Mouse (Mus musculus): ENCODE results near the gene Col16a1.

Col16a1 gene

DNA sequence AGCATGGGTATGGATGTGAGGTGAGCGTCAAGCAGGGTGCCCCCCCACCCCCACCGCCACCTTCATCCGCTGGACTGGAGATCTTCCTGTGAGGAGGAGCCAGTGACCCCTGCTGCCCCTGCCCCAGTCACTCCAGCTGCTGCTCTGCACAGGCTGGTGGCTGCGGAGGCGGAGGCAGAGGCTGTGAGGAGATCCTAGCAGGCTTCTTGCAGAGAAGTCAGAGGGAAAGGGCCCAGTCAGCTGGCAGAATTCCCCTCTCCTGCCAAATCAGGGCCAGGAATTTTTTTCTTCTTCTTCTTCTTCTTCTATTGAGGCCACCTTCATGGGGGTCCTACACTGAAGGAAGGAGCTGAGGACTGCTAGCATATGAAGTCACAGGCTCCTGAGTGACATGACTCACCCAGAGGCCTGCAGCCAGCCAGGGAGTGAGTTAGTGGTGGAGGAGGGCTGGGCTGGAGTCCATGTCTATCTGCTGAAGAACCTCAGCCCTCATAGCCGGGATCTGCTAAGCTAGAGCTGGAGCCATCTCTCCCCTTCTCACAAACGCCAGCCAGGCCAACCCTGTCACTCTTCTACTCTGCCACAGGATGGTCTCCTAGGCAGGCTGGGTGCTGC, 36.8 kb downstream of the Col16a1 start:
- peak; percentile 55 for DNase-seq (ENCODE audit: low spot score)

DNA sequence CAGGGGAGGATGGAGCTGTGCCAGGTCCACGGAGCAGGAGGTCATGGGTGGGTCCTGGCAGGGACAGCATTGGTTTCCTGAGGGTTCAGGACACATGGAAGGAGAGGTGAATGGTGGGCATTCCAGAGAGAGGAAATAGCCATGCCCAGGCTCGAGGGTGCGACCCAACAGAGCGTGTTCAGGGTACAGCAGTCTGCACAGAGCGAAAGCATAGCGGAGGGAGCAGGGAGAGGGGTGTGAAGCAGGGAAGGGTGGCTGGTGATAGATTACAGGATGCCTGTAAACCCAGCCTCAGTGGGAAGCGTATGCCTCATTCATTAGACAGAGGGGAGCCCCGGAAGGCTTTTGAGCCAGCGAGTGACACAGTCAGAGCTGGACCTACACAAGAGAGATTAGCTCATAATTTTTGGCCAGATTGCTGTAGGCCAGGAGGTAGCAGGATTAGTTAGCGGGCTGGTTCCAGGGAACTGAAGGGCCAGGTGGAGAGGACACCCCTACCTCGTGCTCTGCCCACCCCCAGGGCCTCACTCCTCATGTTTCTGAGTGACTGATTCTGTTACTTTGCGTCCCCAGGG, 37.7 kb downstream of the Col16a1 start:
- DNase-seq (ENCODE audit: low spot score) = no peak

DNA sequence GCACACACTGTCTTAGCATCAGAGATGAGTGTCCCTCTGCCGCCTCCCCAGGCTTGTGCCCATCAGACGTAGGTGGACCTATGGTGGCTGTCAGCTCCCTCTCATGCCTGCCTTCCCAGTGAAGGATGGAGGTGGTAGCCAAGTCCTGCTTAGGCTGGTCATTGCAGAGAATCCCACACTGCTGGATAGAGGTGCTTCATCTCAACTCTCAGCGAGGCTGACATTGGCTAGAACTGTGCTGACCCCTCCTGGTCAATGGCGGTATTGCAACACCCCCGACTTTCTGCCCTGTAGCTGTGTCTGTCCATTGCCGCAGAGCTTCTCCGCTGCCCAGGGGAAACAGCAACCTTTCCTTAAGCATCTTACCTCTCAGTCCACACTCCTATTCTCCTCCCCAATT, 39.7 kb downstream of the Col16a1 start:
- peak; percentile 81 for DNase-seq (ENCODE audit: low spot score)

DNA sequence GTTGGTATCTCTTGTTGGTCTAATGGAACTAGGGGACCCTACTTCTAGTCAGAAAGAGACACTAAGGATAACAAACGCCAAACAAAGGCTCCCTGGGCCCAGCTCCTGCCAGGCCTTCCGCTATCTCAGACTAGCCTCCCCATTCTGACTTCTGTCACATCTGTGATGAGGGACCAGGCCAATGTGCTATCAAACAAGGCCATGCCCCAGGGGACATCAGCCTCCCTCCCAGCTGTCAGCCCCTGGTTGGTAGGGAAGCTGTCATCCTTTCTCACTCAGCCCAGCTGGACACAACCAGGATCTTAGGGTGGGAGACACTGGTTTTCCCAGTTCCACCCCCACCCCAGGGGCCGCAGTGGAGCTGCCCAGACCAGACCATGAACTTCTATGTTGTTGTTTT, 47.5 kb downstream of the Col16a1 start:
- DNase-seq (ENCODE audit: low spot score) = no peak

DNA sequence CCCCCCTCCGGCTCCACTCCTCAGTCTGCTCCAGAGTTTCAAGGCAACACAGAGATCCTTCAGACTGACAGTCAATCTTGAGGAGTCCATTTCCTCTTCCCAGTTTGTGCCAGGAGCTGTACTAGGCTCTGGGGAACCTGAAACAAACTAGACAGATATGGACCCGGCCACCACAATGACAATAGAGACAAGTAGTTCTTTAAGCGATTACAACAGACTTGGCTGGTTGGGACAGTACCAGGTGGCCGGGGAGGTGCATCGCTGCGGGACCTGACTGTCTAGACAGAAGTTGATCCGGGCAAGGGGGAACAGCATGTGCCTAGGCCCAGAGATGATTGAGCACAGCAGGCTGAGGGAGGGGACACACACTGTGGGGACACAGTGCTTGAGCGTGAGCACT, 53.5 kb downstream of the Col16a1 start:
- DNase-seq (ENCODE audit: low spot score) = no peak

DNA sequence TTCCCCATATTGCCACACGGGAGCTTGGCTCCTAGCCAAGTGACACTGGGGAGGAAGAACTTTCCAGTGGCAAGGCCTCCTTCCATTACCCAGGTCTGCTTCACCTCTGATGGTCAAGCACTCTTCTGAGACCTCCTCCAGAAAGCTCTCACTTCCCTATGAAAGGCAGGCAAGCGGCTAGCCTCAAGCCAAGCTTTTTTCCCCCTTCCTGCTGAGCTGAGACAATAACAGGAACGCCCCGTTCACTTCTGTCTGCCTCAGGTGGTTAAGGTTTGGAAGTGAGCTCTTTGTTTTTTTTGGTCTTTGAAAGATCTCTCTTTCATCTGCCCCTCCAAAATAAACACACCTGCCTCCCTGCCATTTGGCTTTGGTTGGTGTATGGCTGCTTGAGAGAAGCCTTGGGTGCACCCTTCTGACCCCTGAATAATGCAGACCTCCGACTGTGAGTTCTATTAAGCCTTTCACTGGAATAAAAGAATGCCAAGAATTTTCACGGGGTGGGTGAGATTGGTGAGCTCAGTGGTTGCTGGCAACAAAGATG, 54.5 kb downstream of the Col16a1 start, which contains the start of gene Pef1:
Gene Pef1, plus strand, starts transcription at position 448 of the 541 bp plus-strand sequence.
- DNase-seq (ENCODE audit: low spot score) = no peak

DNA sequence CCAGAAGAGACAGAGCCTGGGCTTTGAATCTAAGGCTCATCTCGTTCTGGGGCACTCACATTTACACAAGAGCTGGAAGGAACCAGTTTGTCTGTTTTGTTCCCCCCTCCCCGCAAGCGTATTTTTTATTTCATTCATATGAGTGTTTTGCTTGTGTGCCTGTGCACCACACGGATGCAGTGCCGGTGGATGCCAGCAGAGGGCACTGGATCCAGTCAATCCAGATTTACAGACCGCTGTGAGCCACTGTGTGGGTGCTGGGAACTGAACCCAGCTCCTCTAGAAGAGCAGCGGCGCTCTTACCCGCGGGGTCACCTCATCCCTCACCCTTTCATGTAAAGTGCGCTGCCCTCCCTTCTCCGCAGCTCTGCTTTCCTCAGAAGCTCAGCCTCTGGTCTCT, 56.0 kb downstream of the Col16a1 start:
- DNase-seq (ENCODE audit: low spot score) = no peak

DNA sequence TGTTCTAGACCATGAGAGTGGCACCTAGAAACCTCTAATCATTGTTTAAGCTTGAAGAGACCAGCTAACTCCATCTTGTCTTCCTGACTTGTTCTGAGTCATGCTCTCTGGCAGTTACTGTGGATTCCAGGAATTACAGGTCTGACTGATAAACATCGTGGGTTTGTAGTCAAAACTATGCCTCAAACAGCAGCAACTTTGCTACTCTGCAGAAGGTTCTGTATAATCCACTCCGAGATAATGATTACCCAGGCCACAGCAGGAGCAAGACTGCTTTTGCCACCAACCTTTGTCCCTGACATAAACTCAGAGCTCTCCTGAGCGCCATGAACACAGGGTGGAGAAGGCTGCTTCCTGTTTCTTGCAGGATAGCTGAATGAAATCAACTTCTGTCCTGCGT, 56.9 kb downstream of the Col16a1 start:
- no peak for DNase-seq (ENCODE audit: low spot score)

DNA sequence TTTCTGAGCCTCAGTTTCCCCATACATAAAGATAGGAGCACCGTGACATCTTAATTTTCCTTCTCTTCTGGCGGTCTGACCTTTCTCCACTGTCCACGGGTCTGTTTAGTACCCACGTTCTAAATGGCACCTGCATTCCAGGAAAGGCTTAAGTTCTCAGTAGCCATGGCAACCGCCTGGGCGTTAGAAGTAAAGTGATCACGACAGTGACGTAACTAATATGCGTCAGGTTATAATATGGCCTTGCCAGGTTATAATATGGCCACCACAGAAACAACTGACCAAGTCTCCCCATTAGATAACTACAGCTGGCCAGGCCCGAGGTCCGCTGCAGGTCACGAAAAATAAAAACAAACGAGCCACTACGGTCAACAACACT, 59.4 kb downstream of the Col16a1 start:
- no peak for DNase-seq (ENCODE audit: low spot score)

DNA sequence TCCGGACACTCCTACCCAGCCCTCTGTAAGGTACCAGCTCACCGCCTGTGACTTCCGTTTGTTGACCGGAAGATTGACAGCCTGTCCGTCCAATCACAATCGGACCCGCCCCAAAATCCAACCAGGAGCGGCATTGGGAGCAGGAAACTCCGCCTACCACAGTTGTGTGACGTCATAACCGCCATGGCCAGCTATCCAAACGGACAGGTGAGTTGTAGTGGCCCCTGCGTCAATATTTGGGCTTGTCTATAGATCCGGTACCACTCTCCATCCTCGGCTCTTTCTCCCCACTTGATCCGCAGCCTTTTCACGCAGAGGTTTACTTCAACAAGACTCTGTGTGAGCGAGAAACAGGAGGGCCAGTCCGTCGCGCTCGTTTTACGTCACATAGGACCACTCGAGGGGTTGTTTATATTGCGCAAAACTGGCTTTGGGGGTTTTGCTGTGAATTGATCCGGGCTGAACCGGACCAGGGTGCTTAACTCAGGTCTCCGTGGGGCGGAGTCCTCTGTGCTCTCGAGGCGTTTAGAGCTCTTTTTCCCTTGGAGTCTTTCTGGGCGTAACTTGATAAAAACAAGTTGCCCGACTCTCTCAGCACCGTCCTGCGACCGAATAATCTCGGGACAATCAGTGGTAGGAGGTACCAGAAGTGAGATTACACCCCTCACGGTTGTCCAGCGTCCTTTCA, 59.9 kb downstream of the Col16a1 start:
- DNase-seq (ENCODE audit: low spot score) = peak; percentile 98

DNA sequence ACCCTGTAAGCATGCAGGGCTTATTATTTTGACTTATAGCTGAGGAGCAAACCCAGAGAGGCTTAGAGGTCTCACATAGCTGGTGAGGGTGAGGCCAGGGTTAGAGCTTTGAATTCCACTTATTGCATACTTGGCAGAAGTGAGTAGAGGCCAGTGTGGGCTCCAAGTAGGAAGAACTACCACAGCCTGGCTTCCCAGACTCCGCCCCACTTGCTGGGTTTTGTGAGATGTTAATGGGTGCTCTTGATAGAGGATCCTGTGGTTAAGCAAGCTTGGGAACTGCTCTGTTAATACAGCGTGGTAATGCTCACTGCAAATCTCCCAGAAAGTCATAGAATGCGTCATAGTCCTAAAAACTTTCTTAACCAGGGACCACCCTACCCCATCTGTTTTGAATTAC, 61.3 kb downstream of the Col16a1 start:
- DNase-seq (ENCODE audit: low spot score) = no peak

DNA sequence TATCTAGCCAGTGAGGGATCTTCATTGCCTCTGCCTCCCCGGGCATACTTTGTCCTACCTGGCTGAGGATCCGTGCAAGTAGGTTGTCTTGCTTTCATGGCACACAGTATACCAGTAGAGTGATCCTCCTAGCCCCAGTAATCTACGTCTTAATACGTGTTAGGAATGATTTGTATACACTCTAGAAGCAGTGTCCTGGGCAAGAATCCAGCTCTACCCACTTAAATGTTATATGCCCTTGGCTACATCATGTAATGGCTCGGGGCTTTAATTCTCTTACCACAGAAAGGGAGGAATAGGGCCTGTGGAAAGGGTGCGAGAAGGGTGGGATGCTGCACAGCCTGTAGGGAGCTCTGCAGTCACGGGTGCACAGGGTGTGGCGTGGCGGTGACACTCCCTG, 62.0 kb downstream of the Col16a1 start:
- peak; percentile 29 for DNase-seq (ENCODE audit: low spot score)

DNA sequence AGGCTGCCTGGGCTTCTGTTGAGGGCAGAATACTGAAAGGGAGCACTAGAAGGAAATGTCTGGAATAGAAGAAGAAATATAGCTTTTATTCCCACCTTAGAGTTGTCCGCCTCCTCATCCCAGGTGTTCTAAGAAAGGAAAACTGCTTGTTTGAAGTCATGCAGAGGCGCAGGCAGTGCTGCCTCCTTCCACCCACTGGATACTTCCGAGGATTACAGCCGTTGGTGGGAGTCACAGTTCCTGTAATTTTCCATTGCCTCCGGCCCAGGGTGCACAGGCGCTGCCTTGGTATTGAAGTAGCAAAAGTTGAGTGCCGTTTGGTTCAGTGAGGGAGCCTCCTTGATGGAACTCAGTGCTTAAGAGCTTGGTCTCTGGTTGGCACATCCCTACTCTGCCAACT, 62.5 kb downstream of the Col16a1 start:
- DNase-seq (ENCODE audit: low spot score) = peak; percentile 45

DNA sequence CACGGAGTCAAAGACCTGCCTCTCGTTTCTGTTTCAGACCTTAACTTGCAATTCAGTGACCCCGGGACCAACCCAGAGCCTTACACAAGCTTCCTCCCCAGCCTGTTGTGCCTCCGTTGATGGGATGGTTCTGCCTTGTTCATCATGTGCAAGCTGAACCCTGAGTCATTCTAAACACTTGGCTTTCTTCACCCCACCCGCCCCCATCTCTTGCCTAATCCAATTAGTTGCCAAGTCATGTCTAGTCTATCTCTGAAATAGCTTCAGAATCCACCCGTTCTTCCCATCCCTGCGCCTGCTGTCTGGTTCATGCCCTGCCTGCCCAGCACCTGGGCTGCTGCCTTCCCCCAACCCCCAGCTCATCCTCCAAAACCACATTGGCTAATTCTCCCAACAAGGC, 64.7 kb downstream of the Col16a1 start:
- DNase-seq (ENCODE audit: low spot score) = peak; percentile 66

DNA sequence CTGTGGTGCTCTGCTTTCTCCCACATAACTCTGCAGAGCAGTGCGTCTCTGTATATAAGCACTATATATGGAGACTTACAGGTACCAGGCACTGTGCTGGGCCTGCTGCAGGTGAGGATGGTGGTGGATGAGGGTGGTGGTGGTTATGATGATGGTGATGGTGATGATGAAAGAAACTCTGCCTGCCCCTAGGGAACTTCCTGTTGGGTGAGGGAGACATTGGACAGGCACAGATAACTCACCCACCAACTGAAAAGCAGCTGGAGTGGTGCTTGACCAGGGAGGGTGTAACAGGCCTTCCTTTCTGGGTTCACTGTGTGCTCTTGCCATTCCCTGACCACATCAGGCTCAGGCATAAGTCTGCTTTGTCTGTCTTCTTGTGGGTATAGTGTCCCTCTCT, 65.1 kb downstream of the Col16a1 start:
- DNase-seq (ENCODE audit: low spot score) = no peak

DNA sequence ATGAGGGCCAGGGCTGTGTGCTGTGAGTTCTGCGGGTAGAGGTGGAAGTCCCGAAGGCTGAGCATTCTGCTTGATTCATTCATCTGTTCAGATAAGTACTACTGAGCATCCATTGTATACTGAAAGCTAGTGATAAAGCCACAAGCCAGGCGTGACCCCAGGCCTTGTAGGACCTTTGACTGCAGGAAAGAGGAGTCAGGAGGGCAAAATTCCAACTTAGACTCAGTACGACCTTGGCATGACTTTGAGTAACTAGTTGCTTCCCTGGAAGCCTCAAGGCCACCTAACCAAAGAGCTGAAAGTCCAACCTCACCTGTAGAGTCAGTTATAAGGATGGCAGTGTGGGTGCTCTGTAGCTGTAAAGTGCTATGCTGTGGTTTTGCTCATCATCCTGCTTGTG, 73.1 kb downstream of the Col16a1 start:
- no peak for DNase-seq (ENCODE audit: low spot score)

DNA sequence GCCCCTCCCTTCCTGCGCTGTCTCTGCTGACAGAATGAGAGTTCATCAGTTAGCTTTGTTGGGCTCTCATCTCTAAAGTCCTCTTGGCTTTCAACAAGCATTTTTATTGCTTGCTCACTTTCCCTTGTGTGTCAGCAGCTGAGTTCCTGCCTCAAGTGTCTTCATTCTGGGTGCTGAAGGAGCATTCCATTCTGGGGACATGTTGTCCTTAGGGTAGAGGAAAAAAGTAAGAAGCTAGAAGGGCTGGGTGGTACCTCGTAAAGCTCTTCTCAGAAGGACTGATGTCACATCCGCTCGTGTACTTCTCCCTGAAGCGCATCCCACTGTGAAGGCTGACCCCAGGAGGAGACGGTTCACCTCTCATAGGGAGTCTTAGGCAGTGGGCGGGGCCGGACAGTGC, 73.9 kb downstream of the Col16a1 start:
- DNase-seq (ENCODE audit: low spot score) = no peak

DNA sequence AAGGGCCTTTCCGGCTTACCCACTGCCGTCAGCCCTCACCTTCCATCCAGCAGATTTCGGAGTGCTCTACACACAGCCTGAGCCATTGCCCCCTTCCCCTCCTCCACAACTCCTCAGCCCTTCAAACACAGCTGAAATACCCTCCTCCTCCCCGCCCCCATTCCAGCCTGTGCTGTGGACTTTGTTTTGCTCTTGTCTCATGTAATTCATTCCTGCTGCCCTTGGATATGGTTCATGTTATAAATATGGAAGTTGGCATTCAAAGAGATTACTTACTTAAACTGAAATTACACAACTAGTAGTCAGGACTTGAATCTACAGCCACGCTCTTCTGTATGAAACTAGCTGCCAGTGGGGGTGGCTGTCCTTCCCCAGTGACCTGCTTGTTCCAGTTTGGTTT, 75.4 kb downstream of the Col16a1 start:
- DNase-seq (ENCODE audit: low spot score) = no peak

DNA sequence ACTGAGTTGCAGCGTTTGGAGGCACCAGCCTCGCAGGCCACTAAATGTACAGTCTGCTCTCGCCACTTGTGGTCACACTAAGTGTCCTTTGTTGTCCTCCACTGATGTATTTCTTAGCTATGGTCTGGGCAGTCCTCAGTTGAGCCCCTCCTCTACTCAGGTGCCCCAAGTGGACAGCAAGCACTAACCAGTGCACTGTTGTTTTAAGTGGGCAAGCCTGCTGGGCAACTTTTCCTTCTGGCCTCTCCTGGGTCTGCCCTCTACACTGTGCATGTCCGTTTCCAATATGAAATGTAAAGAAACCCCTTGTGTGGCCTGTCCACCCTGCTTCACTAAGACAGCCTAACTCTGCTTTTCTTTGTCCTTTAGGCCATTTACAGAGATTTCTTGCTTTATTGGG, 76.5 kb downstream of the Col16a1 start:
- DNase-seq (ENCODE audit: low spot score) = no peak

DNA sequence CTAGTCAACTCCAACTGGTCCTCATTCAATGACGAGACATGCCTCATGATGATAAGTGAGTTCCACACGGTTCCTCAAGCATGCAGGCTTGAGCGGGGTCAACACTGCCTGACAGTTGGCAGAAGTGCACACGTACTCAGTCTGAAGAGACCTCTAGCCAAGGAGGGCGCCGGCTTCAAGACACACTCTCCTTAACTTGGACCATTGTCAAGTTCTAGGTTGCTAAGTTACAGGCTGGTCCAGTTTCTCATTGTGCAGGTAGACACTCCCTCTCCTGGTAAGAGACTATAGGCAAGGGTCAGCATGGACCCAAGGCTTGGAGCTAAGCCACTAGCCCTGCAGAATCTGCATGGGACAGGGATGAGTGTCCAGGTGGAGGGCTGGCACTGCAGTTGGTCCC, 77.5 kb downstream of the Col16a1 start:
- DNase-seq (ENCODE audit: low spot score) = no peak

DNA sequence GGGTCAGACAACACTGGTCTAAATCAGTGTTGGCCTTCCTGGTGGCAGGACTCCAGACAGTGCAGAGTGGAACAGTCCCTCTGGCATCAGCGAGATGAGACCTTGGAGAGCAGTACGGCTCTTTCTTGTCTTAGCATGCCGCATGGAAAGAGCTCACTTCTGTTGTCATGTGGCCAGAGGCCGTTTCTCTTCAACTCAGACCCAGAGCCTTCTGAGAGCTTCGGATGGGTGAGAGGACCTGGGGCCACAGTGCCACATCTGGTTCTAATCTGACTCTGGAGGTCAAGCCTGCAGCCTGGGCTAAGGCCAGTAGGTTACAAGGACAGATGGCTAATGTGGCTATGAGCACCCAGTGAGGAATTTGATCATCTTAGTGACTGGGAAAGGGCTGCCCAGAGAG, 78.3 kb downstream of the Col16a1 start:
- no peak for DNase-seq (ENCODE audit: low spot score)

DNA sequence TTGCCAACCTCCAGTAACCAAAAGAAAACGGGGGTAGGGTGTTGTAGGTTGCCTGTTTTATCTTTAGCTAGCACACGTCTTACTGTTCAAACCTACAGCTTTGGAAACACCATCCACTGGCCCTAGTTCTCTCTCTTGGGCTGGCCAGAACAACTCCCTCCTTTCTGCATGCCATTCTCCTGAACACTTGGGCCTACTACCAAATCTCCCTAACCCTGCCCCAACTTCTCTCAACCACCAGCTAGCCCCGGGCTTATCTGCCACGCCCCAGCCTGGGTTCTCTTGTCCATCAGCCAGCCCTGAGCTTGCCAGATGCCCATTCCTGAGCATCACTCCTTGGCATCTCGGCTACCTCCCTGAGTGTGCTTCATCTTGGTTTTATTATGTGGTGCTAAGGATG, 81.3 kb downstream of the Col16a1 start:
- no peak for DNase-seq (ENCODE audit: low spot score)

DNA sequence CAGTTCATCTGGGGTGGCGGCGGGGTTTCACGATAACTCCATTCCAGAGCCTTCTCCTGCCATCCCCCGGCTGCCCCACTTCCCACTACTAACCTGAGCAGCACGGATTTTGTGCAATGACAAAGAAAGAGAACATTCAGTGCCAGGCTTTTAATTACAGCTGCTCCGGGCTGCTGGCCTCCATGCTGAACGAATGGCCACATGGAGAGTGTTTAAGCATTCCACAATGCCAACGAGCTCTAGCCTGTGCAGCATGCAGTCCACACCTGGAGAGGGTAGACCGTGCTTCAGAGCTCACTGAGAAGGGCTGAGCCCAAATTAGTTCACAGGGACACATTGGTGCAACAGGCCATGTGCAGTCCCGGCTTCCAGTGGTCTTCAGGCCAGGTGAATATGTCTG, 82.4 kb downstream of the Col16a1 start:
- DNase-seq (ENCODE audit: low spot score) = no peak
